Comparison of ENCODE assay signal across 27 mouse cellular contexts in genomic region chr10:125986443-125986842, GRCm38 (mm10). TPM values are rescaled to one million over a fixed set of nuclear protein-coding genes. Genes with fewer than 3 reads are reported as not detected.
DNase-seq lines count a peak whose midpoint lies in the region; ATAC-seq and TF ChIP-seq lines count a peak whose summit lies in the region.
"Had no signal": no experiment of that assay in that cellular context is flagged by ENCODE, and none has a peak within 500 bp of the region (broad histone marks: within the 10 kb centered on the region; RNA-seq: fewer than 3 reads in every experiment).

No protein-coding gene starts in this region.

- TF ChIP-seq POLR2A in small intestine, adult 2 months (IDR thresholded peaks at IDR 0.05; ENCODE audit: low read depth, low read length): no peak

- 86% methylated on average over 9 of the region's 9 CpGs for WGBS in embryonic facial prominence, embryonic 14.5 days
- 90% methylated on average over 9 of the region's 9 CpGs for WGBS in embryonic facial prominence, embryonic 10.5 days
- WGBS in small intestine, adult 2 months: 36% methylated on average over 9 of the region's 9 CpGs
- WGBS in midbrain, embryonic 16.5 days: 89% methylated on average over 9 of the region's 9 CpGs
- WGBS in hindbrain, embryonic 11.5 days: 94% methylated on average over 9 of the region's 9 CpGs

- H3K27ac ChIP-seq in embryonic facial prominence, embryonic 14.5 days (replicated peaks; ENCODE audit: low read depth, low read length): 0 out of 2 replicates have a peak overlapping the region, but pooled peaks have one; percentile 10
- no peak overlapping the region for H3K27ac ChIP-seq in embryonic facial prominence, embryonic 10.5 days (replicated peaks)
- peak overlapping the region; percentile 76 for H3K27ac ChIP-seq in small intestine, adult 2 months (ENCODE audit: insufficient read depth, low read depth, low read length)
- no peak overlapping the region for H3K27ac ChIP-seq in midbrain, embryonic 16.5 days (ENCODE audit: low read length)
- no peak overlapping the region for H3K27ac ChIP-seq in hindbrain, embryonic 11.5 days (ENCODE audit: low read depth, low read length)
- H3K27ac ChIP-seq: heart, embryonic 10.5 days; kidney, embryonic 15.5 days; macrophage; midbrain, embryonic 15.5 days; neural tube, embryonic 13.5 days had no signal

- no peak overlapping the region for H3K4me3 ChIP-seq in embryonic facial prominence, embryonic 14.5 days (ENCODE audit: low read depth, low read length)
- H3K4me3 ChIP-seq in embryonic facial prominence, embryonic 10.5 days: no peak overlapping the region
- peak overlapping the region; percentile 6; the same call in 1 of the 2 replicates for H3K4me3 ChIP-seq in small intestine, adult 2 months (ENCODE audit: low read depth, low read length)
- H3K4me3 ChIP-seq in midbrain, embryonic 16.5 days (ENCODE audit: low read depth, low read length): no peak overlapping the region
- H3K4me3 ChIP-seq in hindbrain, embryonic 11.5 days (ENCODE audit: low read depth, low read length): no peak overlapping the region
- H3K4me3 ChIP-seq: erythroblast, embryonic 14.5 days; gastrocnemius, adult 2 months; heart, embryonic 10.5 days; kidney, embryonic 15.5 days; midbrain, embryonic 15.5 days; myocyte; neural tube, embryonic 13.5 days had no signal

- H3K9ac ChIP-seq in embryonic facial prominence, embryonic 14.5 days (ENCODE audit: low read depth, low read length): no peak overlapping the region
- H3K9ac ChIP-seq in midbrain, embryonic 16.5 days (ENCODE audit: low read depth, low read length): no peak overlapping the region
- no peak overlapping the region for H3K9ac ChIP-seq in hindbrain, embryonic 11.5 days (ENCODE audit: low read depth, low read length)
- H3K9ac ChIP-seq: kidney, embryonic 15.5 days; liver, postnatal 0 days; midbrain, embryonic 15.5 days; neural tube, embryonic 13.5 days had no signal

- DNase-seq in embryonic facial prominence, embryonic 14.5 days (ENCODE audit: low spot score): no peak
- DNase-seq in embryonic facial prominence, embryonic 10.5 days (ENCODE audit: low spot score): no peak
- peak; percentile 71 for DNase-seq in kidney, adult 9 months
- no peak for DNase-seq in kidney, postnatal 10 days
- DNase-seq in ZHBTc4 (ENCODE audit: low read depth, low spot score): peak; percentile 73
- DNase-seq in hindbrain, embryonic 11.5 days (ENCODE audit: low spot score): no peak
- DNase-seq: adrenal gland, postnatal 25 days; cerebellum, adult 9-10 months; gastrocnemius, adult 2 months; layer of hippocampus, postnatal 36 days; liver; liver, postnatal 0 days; retina, postnatal 1 day; thymus, adult 18-20 months; thymus, postnatal 4 days had no signal

- peaks cover 36% of the 10 kb centered on the region for H3K4me1 ChIP-seq in embryonic facial prominence, embryonic 14.5 days (ENCODE audit: control insufficient read depth, insufficient read depth, low read length)
- peaks cover 53% of the 10 kb centered on the region for H3K4me1 ChIP-seq in embryonic facial prominence, embryonic 10.5 days
- peaks cover 15% of the 10 kb centered on the region for H3K4me1 ChIP-seq in small intestine, adult 2 months (ENCODE audit: control insufficient read depth, insufficient read depth, insufficient read length, low read length)
- H3K4me1 ChIP-seq in midbrain, embryonic 16.5 days (ENCODE audit: control insufficient read depth, insufficient read depth, low read length): 0 out of 2 replicates have a peak, but pooled peaks cover 2% of the 10 kb centered on the region
- no peaks in the 10 kb centered on the region for H3K4me1 ChIP-seq in hindbrain, embryonic 11.5 days (replicated peaks; ENCODE audit: control insufficient read depth, insufficient read depth, low read length)
- H3K4me1 ChIP-seq: heart, embryonic 10.5 days had no signal

- no peaks in the 10 kb centered on the region for H3K9me3 ChIP-seq in embryonic facial prominence, embryonic 14.5 days (ENCODE audit: control insufficient read depth, low read length)
- no peaks in the 10 kb centered on the region for H3K9me3 ChIP-seq in embryonic facial prominence, embryonic 10.5 days
- no peaks in the 10 kb centered on the region for H3K9me3 ChIP-seq in midbrain, embryonic 16.5 days (replicated peaks; ENCODE audit: control insufficient read depth, low read length, poor library complexity, severe bottlenecking)
- no peaks in the 10 kb centered on the region for H3K9me3 ChIP-seq in hindbrain, embryonic 11.5 days (ENCODE audit: control insufficient read depth, low read length)
- H3K9me3 ChIP-seq: heart, embryonic 10.5 days; kidney, embryonic 15.5 days; midbrain, embryonic 15.5 days; neural tube, embryonic 13.5 days had no signal

- ATAC-seq in embryonic facial prominence, embryonic 14.5 days (ENCODE audit: low read depth): no peak
- no peak for ATAC-seq in midbrain, embryonic 16.5 days
- no peak for ATAC-seq in hindbrain, embryonic 11.5 days (ENCODE audit: low FRiP score)
- ATAC-seq: forebrain, embryonic 14.5 days; hindbrain, embryonic 16.5 days; liver, postnatal 0 days; lung, postnatal 0 days; midbrain, embryonic 15.5 days had no signal

- peaks cover 40% of the 10 kb centered on the region for H3K36me3 ChIP-seq in embryonic facial prominence, embryonic 14.5 days (ENCODE audit: control insufficient read depth, insufficient read depth, low read length)
- H3K36me3 ChIP-seq in embryonic facial prominence, embryonic 10.5 days (replicated peaks): peaks cover 77% of the 10 kb centered on the region
- H3K36me3 ChIP-seq in small intestine, adult 2 months (ENCODE audit: control insufficient read depth, insufficient read depth, low read length): peaks cover 17% of the 10 kb centered on the region
- H3K36me3 ChIP-seq in midbrain, embryonic 16.5 days (ENCODE audit: control insufficient read depth, insufficient read depth, low read length): no peaks in the 10 kb centered on the region
- H3K36me3 ChIP-seq in hindbrain, embryonic 11.5 days (ENCODE audit: control insufficient read depth, insufficient read depth, low read length): no peaks in the 10 kb centered on the region
- H3K36me3 ChIP-seq: heart, embryonic 10.5 days; midbrain, embryonic 15.5 days; neural tube, embryonic 13.5 days had no signal

- H3K4me2 ChIP-seq in embryonic facial prominence, embryonic 14.5 days (ENCODE audit: low read depth, low read length): no peak overlapping the region
- H3K4me2 ChIP-seq in midbrain, embryonic 16.5 days (ENCODE audit: low read length): no peak overlapping the region
- H3K4me2 ChIP-seq in hindbrain, embryonic 11.5 days (replicated peaks; ENCODE audit: low read depth, low read length): no peak overlapping the region
- H3K4me2 ChIP-seq: kidney, embryonic 15.5 days; midbrain, embryonic 15.5 days; neural tube, embryonic 13.5 days had no signal

- H3K27me3 ChIP-seq in embryonic facial prominence, embryonic 14.5 days (replicated peaks; ENCODE audit: control insufficient read depth, insufficient read depth, low read length): no peaks in the 10 kb centered on the region
- no peaks in the 10 kb centered on the region for H3K27me3 ChIP-seq in embryonic facial prominence, embryonic 10.5 days (replicated peaks; ENCODE audit: low read depth, poor library complexity, severe bottlenecking)
- H3K27me3 ChIP-seq in small intestine, adult 2 months (ENCODE audit: control insufficient read depth, insufficient read depth, low read length): no peaks in the 10 kb centered on the region
- no peaks in the 10 kb centered on the region for H3K27me3 ChIP-seq in midbrain, embryonic 16.5 days (ENCODE audit: control insufficient read depth, insufficient read depth, low read depth, low read length)
- no peaks in the 10 kb centered on the region for H3K27me3 ChIP-seq in hindbrain, embryonic 11.5 days (ENCODE audit: control insufficient read depth, insufficient read depth, low read length)
- H3K27me3 ChIP-seq: kidney, embryonic 15.5 days; midbrain, embryonic 15.5 days; neural tube, embryonic 13.5 days had no signal

- TF ChIP-seq CTCF in small intestine, adult 2 months (IDR thresholded peaks at IDR 0.05; ENCODE audit: extremely low read depth, insufficient read length, insufficient replicate concordance, low read depth, low read length): no peak

RNA-seq across cellular contexts. Expression of gene Lrig3, which starts 20.5 kb away (rescaled TPM):
- 23.6 and 29.1 TPM in 2 replicates for polyA plus RNA-seq in embryonic facial prominence, embryonic 14.5 days (2014; fragmentation: Nextera tagmentation; extraction: Ambion mirVana)
- polyA plus RNA-seq in embryonic facial prominence, embryonic 10.5 days (2016; fragmentation: Nextera tagmentation; extraction: Ambion mirVana): 22.4 and 28.2 TPM in 2 replicates
- 7.7 and 17.9 TPM in 2 replicates for polyA plus RNA-seq in small intestine, adult 2 months (2012; rRNA removed)
- polyA plus RNA-seq in midbrain, embryonic 16.5 days (2015; fragmentation: Nextera tagmentation; extraction: Ambion mirVana): 2.7 and 2.9 TPM in 2 replicates
- 14.1 and 18.8 TPM in 2 replicates for polyA plus RNA-seq in hindbrain, embryonic 11.5 days (2014; fragmentation: Nextera tagmentation; extraction: Ambion mirVana)
- polyA plus RNA-seq: erythroblast, embryonic 14.5 days had no signal

Comparison
In these comparisons a context has a peak if more than half of its experiments do, and no peak if none do; other contexts are left out.
1. DNase-seq: peak in kidney, adult 9 months (single experiment) and ZHBTc4 (single experiment); none in embryonic facial prominence, embryonic 14.5 days (single experiment), embryonic facial prominence, embryonic 10.5 days (single experiment), kidney, postnatal 10 days (single experiment) and hindbrain, embryonic 11.5 days (single experiment).
2. H3K27ac ChIP-seq: peak in embryonic facial prominence, embryonic 14.5 days (single experiment) and small intestine, adult 2 months (single experiment); none in embryonic facial prominence, embryonic 10.5 days (single experiment), midbrain, embryonic 16.5 days (single experiment) and hindbrain, embryonic 11.5 days (single experiment).